Mouse (Mus musculus) liver, adult 2 months (tissue): Measurements from ENCODE around the gene Camk2d.

Experiments used
- CTCF ChIP-seq: fragments of 200-500 bp; IDR thresholded peaks from 2 replicates; pipeline ENCODE4 v1.5.1; 2011; ENCODE audit warnings: low read depth, low read length, control low read depth
- POLR2A ChIP-seq: fragments of 200-500 bp; IDR thresholded peaks from 2 replicates; pipeline ENCODE4 v1.6.1; 2011; ENCODE audit warnings: low read length, control low read depth; ENCODE audit not compliant: insufficient read depth; ENCODE audit errors: extremely low read depth

GRCm38 (mm10) chr3:126771032-126771431 is 174.9 kb downstream of the Camk2d start:
- TF ChIP-seq POLR2A: no peak
- no peak for TF ChIP-seq CTCF
